Mouse (Mus musculus) forebrain, embryonic 13.5 days (tissue): ENCODE measurements around the gene Gm20489. TPM values are rescaled to one million over a fixed set of nuclear protein-coding genes. Genes with fewer than 3 reads are reported as not detected.
A peak's percentile ranks its signal among the peaks of the same experiment; 100 is the strongest.

ENCODE experiments used
- ATAC-seq: fragments of 200-750 bp; cut with Nextera tagmentation; 2 replicates; pipeline ENCODE4 v1.8.0; 2017
- H3K27ac ChIP-seq: fragments of 300-500 bp; sonication (generic); 2 replicates; pipeline ENCODE4 v1.5.1; 2015; ENCODE audit warnings: inconsistent platforms, mild to moderate bottlenecking, moderate library complexity
- H3K27me3 ChIP-seq: fragments of 300-500 bp; sonication (generic); 2 replicates; pipeline ENCODE4 v1.6.1; 2015; ENCODE audit warnings: mild to moderate bottlenecking, inconsistent platforms
- H3K36me3 ChIP-seq: fragments of 300-500 bp; sonication (generic); 2 replicates; pipeline ENCODE4 v1.6.1; 2015; ENCODE audit warnings: mild to moderate bottlenecking, inconsistent platforms; ENCODE audit not compliant: poor library complexity, severe bottlenecking
- H3K4me1 ChIP-seq: fragments of 300-500 bp; sonication (generic); 2 replicates; pipeline ENCODE4 v1.6.1; 2015; ENCODE audit warnings: inconsistent platforms
- H3K4me2 ChIP-seq: fragments of 300-500 bp; sonication (generic); 2 replicates; pipeline ENCODE4 v1.6.1; 2015; ENCODE audit warnings: inconsistent platforms, mild to moderate bottlenecking, moderate library complexity
- H3K4me3 ChIP-seq: fragments of 300-500 bp; sonication (generic); 2 replicates; pipeline ENCODE4 v1.5.1; 2015; ENCODE audit warnings: mild to moderate bottlenecking, inconsistent platforms
- H3K9ac ChIP-seq: fragments of 300-500 bp; sonication (generic); 2 replicates; pipeline ENCODE4 v1.6.1; 2015; ENCODE audit warnings: mild to moderate bottlenecking, inconsistent platforms
- H3K9me3 ChIP-seq: fragments of 300-500 bp; sonication (generic); replicated peaks from 2 replicates; pipeline ENCODE4 v1.6.1; 2016; ENCODE audit warnings: inconsistent platforms
- WGBS: fragments of 180-500 bp; shearing (Covaris S2); methylation state at CpG from one replicate; pipeline ENCODE4 v1.1.7; 2015; 5-methylcytosine and 5-hydroxymethylcytosine counted together
- polyA plus RNA-seq: library from polyadenylated mRNA; unstranded; fragments of >200 nt; fragmentation: Nextera tagmentation; extraction: Ambion mirVana; gene quantifications from 2 replicates; pipeline ENCODE4 v1.2.1, GENCODE M21; 2015

The Gm20489 gene
- not detected in 2 replicates for polyA plus RNA-seq

- H3K9ac ChIP-seq: no peak within 1 kb of the TSS
- no peaks in the 10 kb centered on the region for H3K27me3 ChIP-seq
- H3K27ac ChIP-seq: no peak within 1 kb of the TSS
- ATAC-seq: no peak
- no peaks in the 10 kb centered on the region for H3K4me1 ChIP-seq
- WGBS: 65% methylated on average over 3 of the region's 3 CpGs
- no peaks in the 10 kb centered on the region for H3K9me3 ChIP-seq
- H3K4me3 ChIP-seq: no peak within 1 kb of the TSS
- H3K36me3 ChIP-seq: no peaks in the 10 kb centered on the region
- H3K4me2 ChIP-seq: no peak within 1 kb of the TSS
Observed at GRCm38 (mm10) chrX:101268755-101269124, at the start of gene Gm20489. Gene Gm20489 (minus strand): TSS chrX:101269023.

GRCm38 (mm10) chrX:101313625-101314359, 45.0 kb upstream of the Gm20489 start:
- peaks cover 42% of the 10 kb centered on the region for H3K36me3 ChIP-seq
- WGBS: 20% methylated on average over 6 of the region's 6 CpGs
- H3K4me2 ChIP-seq: no peak overlapping the region
- H3K27ac ChIP-seq: no peak overlapping the region; the same call in 1 of the 2 replicates
- no peaks in the 10 kb centered on the region for H3K27me3 ChIP-seq
- peak; percentile 81 for ATAC-seq
- 0 out of 2 replicates have a peak, but pooled peaks cover 5% of the 10 kb centered on the region for H3K4me1 ChIP-seq
- H3K9ac ChIP-seq: no peak overlapping the region
- H3K9me3 ChIP-seq: no peaks in the 10 kb centered on the region
- H3K4me3 ChIP-seq: no peak overlapping the region

- peaks cover 7% of the 10 kb centered on the region; the same call in 1 of the 2 replicates for H3K4me1 ChIP-seq
- peaks cover 38% of the 10 kb centered on the region for H3K36me3 ChIP-seq
- no peak overlapping the region for H3K4me3 ChIP-seq
- no peak overlapping the region for H3K27ac ChIP-seq
- no peaks in the 10 kb centered on the region for H3K27me3 ChIP-seq
- H3K9ac ChIP-seq: no peak overlapping the region
- no peaks in the 10 kb centered on the region for H3K9me3 ChIP-seq
- no peak overlapping the region for H3K4me2 ChIP-seq
- WGBS: 86% methylated on average over 5 of the region's 5 CpGs
- ATAC-seq: no peak
Observed at GRCm38 (mm10) chrX:101309299-101309698, 40.5 kb upstream of the Gm20489 start.

GRCm38 (mm10) chrX:101304646-101305045, 35.8 kb upstream of the Gm20489 start:
- 40% methylated on average over 2 of the region's 2 CpGs for WGBS
- Histone ChIP-seq H3K4me3 (no peak overlapping the region), H3K9me3 (no peaks in the 10 kb centered on the region), H3K36me3 (peaks cover 14% of the 10 kb centered on the region; the same call in 1 of the 2 replicates), H3K4me1 (peaks cover 35% of the 10 kb centered on the region), H3K27ac (no peak overlapping the region), H3K9ac (no peak overlapping the region), H3K27me3 (no peaks in the 10 kb centered on the region), H3K4me2 (no peak overlapping the region)
- no peak for ATAC-seq

GRCm38 (mm10) chrX:101301654-101302053, 32.8 kb upstream of the Gm20489 start:
- peak overlapping the region; percentile 52 for H3K4me3 ChIP-seq
- no peaks in the 10 kb centered on the region for H3K27me3 ChIP-seq
- no peaks in the 10 kb centered on the region for H3K9me3 ChIP-seq
- ATAC-seq: no peak
- 65% methylated on average over 9 of the region's 9 CpGs for WGBS
- H3K36me3 ChIP-seq: peaks cover 13% of the 10 kb centered on the region
- H3K9ac ChIP-seq: peak overlapping the region; percentile 78
- no peak overlapping the region for H3K27ac ChIP-seq
- H3K4me1 ChIP-seq: peaks cover 35% of the 10 kb centered on the region
- H3K4me2 ChIP-seq: peak overlapping the region; percentile 60

- Histone ChIP-seq H3K4me1 (peaks cover 35% of the 10 kb centered on the region), H3K9ac (peak overlapping the region; percentile 78), H3K9me3 (no peaks in the 10 kb centered on the region), H3K36me3 (peaks cover 20% of the 10 kb centered on the region), H3K4me2 (peak overlapping the region; percentile 60), H3K4me3 (peak overlapping the region; percentile 52), H3K27me3 (no peaks in the 10 kb centered on the region), H3K27ac (peak overlapping the region; percentile 80)
- WGBS: 34% methylated on average over 13 of the region's 13 CpGs
- peak; percentile 53 for ATAC-seq
Observed at GRCm38 (mm10) chrX:101300427-101301030, 31.7 kb upstream of the Gm20489 start.

GRCm38 (mm10) chrX:101299473-101300426, 30.9 kb upstream of the Gm20489 start:
- ATAC-seq: peak; percentile 82
- no peaks in the 10 kb centered on the region for H3K27me3 ChIP-seq
- peaks cover 20% of the 10 kb centered on the region for H3K36me3 ChIP-seq
- peaks cover 35% of the 10 kb centered on the region for H3K4me1 ChIP-seq
- peak overlapping the region; percentile 52 for H3K4me3 ChIP-seq
- WGBS: 35% methylated on average over 11 of the region's 13 CpGs
- H3K9me3 ChIP-seq: no peaks in the 10 kb centered on the region
- peak overlapping the region; percentile 78 for H3K9ac ChIP-seq
- H3K27ac ChIP-seq: peak overlapping the region; percentile 80
- peak overlapping the region; percentile 60 for H3K4me2 ChIP-seq

GRCm38 (mm10) chrX:101299055-101299454, 30.2 kb upstream of the Gm20489 start, which contains the start of gene Nlgn3:
Gene Nlgn3 (plus strand): TSS chrX:101299168.
- Histone ChIP-seq H3K9ac (peak within 1 kb of the TSS; percentile 78), H3K4me3 (peak within 1 kb of the TSS; percentile 52), H3K27me3 (no peaks in the 10 kb centered on the region), H3K9me3 (no peaks in the 10 kb centered on the region), H3K4me1 (peaks cover 31% of the 10 kb centered on the region), H3K27ac (peak within 1 kb of the TSS; percentile 80), H3K4me2 (peak within 1 kb of the TSS; percentile 60), H3K36me3 (peaks cover 23% of the 10 kb centered on the region)
- ATAC-seq: peak; percentile 25; the same call in 1 of the 2 replicates
- WGBS: 33% methylated on average over 1 of the region's 24 CpGs

- Histone ChIP-seq H3K9me3 (no peaks in the 10 kb centered on the region), H3K9ac (no peak overlapping the region), H3K27me3 (no peaks in the 10 kb centered on the region), H3K27ac (no peak overlapping the region), H3K4me1 (no peaks in the 10 kb centered on the region), H3K4me3 (no peak overlapping the region), H3K4me2 (no peak overlapping the region), H3K36me3 (peaks cover 85% of the 10 kb centered on the region)
- ATAC-seq: no peak
- WGBS: 85% methylated on average over 10 of the region's 10 CpGs
Observed at GRCm38 (mm10) chrX:101290111-101290510, 21.3 kb upstream of the Gm20489 start.

GRCm38 (mm10) chrX:101289037-101289436, 20.2 kb upstream of the Gm20489 start:
- no peak for ATAC-seq
- H3K4me2 ChIP-seq: no peak overlapping the region
- H3K4me1 ChIP-seq: no peaks in the 10 kb centered on the region
- WGBS: 92% methylated on average over 7 of the region's 7 CpGs
- no peak overlapping the region for H3K9ac ChIP-seq
- no peaks in the 10 kb centered on the region for H3K27me3 ChIP-seq
- no peaks in the 10 kb centered on the region for H3K9me3 ChIP-seq
- no peak overlapping the region for H3K27ac ChIP-seq
- H3K36me3 ChIP-seq: peaks cover 90% of the 10 kb centered on the region
- no peak overlapping the region for H3K4me3 ChIP-seq

GRCm38 (mm10) chrX:101288432-101288831, 19.6 kb upstream of the Gm20489 start:
- Histone ChIP-seq H3K9me3 (no peaks in the 10 kb centered on the region), H3K36me3 (peaks cover 90% of the 10 kb centered on the region), H3K4me2 (no peak overlapping the region), H3K27ac (no peak overlapping the region), H3K4me1 (no peaks in the 10 kb centered on the region), H3K4me3 (no peak overlapping the region), H3K27me3 (no peaks in the 10 kb centered on the region), H3K9ac (no peak overlapping the region)
- ATAC-seq: no peak
- WGBS: 98% methylated on average over 6 of the region's 6 CpGs
